Mouse (Mus musculus) heart, postnatal 0 days (tissue): ENCODE measurements around the gene Plscr3. TPM values are rescaled to one million over a fixed set of nuclear protein-coding genes. Genes with fewer than 3 reads are reported as not detected.

Experiments
- ATAC-seq: fragments of 200-750 bp; cut with Nextera tagmentation; 2 replicates; pipeline ENCODE4 v1.8.0; 2017; ENCODE audit warnings: low read depth, moderate number of reproducible peaks, moderate library complexity; ENCODE audit not compliant: insufficient read depth
- DNase-seq: peaks from one replicate; pipeline ENCODE4 v3.0.0-alpha.2; 2016; ENCODE audit warnings: low spot score
- H3K27ac ChIP-seq: fragments of 300-500 bp; sonication (generic); 2 replicates; pipeline ENCODE4 v1.5.1; 2014; ENCODE audit warnings: low read depth, mild to moderate bottlenecking
- H3K27me3 ChIP-seq: fragments of 300-500 bp; sonication (generic); 2 replicates; pipeline ENCODE4 v1.6.1; 2014; ENCODE audit warnings: low read length, mixed read lengths; ENCODE audit not compliant: control insufficient read depth, insufficient read depth
- H3K36me3 ChIP-seq: fragments of 300-500 bp; sonication (generic); replicated peaks from 2 replicates; pipeline ENCODE4 v1.6.1; 2014; ENCODE audit warnings: low read length, mixed read lengths; ENCODE audit not compliant: control insufficient read depth, insufficient read depth
- H3K4me1 ChIP-seq: fragments of 300-500 bp; sonication (generic); 2 replicates; pipeline ENCODE4 v1.6.1; 2014; ENCODE audit warnings: antibody characterized with exemption; ENCODE audit not compliant: control insufficient read depth, insufficient read depth
- H3K4me2 ChIP-seq: fragments of 300-500 bp; sonication (generic); 2 replicates; pipeline ENCODE4 v1.6.1; 2014; ENCODE audit warnings: low read depth, mild to moderate bottlenecking, low read length, moderate library complexity
- H3K4me3 ChIP-seq: fragments of 300-500 bp; sonication (generic); 2 replicates; pipeline ENCODE4 v1.5.1; 2014; ENCODE audit warnings: low read depth, low read length
- H3K9ac ChIP-seq: fragments of 300-500 bp; sonication (generic); replicated peaks from 2 replicates; pipeline ENCODE4 v1.6.1; 2014; ENCODE audit warnings: low read depth, low read length, mixed read lengths
- H3K9me3 ChIP-seq: fragments of 300-500 bp; sonication (generic); replicated peaks from 2 replicates; pipeline ENCODE4 v1.6.1; 2016; ENCODE audit warnings: low read length; ENCODE audit not compliant: control insufficient read depth
- CTCF ChIP-seq: IDR thresholded peaks from 2 replicates; pipeline ENCODE4 v1.5.1; 2016; ENCODE audit warnings: antibody characterized with exemption, control low read depth, low read depth
- EP300 ChIP-seq: IDR thresholded peaks from 2 replicates; pipeline ENCODE4 v1.6.1; 2016; ENCODE audit warnings: antibody characterized with exemption, low read depth
- WGBS: fragments of 180-500 bp; shearing (Covaris S2); extraction: QIAGEN DNeasy Blood & Tissue Kit; methylation state at CpG from one replicate; pipeline ENCODE4 v1.1.7; 2014; 5-methylcytosine and 5-hydroxymethylcytosine counted together
- polyA plus RNA-seq: library from polyadenylated mRNA; unstranded; fragments of >200 nt; fragmentation: Nextera tagmentation; extraction: Ambion mirVana; gene quantifications from 2 replicates; pipeline ENCODE4 v1.2.1, GENCODE M21; 2015
- total RNA-seq: library from RNA; depleted of rRNA; stranded (reverse); fragments of >200 nt; gene quantifications from 2 replicates; pipeline ENCODE4 v1.2.3, GENCODE M21; 2014; ENCODE audit warnings: low replicate concordance; rRNA removed

Plscr3 gene
- total RNA-seq (50.9 and 64.0 TPM in 2 replicates), polyA plus RNA-seq (60.5 and 62.3 TPM in 2 replicates)

DNA sequence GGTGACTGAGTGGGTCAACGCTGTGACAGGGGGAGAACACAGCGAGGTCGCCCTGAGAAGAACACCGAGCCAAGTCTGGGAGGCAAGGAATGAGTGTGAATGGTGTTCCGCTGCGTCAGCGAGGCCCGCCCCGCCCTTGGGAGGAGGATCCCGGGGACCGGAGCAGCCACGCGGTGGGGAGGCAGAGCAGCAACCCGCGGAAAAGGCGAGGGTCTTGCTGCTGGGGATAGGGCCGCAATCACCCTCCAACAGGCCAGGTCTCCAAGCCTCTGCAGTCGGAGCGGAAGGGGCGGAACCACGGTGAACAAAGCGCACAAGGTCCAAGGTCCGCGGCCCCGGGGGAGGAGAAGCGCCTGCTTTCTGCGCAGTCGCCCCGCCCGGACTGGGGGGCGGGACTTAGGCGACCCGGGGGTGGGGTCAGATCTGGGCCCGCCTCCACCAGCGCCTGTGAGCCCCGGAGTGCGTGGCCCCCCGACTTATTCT, at the start of gene Plscr3:
Gene Plscr3, plus strand, starts transcription at position 179 of the 483 bp plus-strand sequence.
- Histone ChIP-seq H3K4me2 (peak within 1 kb of the TSS; percentile 63), H3K4me1 (peaks cover 20% of the 10 kb centered on the region; the same call in 1 of the 2 replicates), H3K27ac (peak within 1 kb of the TSS; percentile 90), H3K36me3 (peaks cover 31% of the 10 kb centered on the region), H3K27me3 (no peaks in the 10 kb centered on the region), H3K9ac (peak within 1 kb of the TSS; percentile 77), H3K4me3 (peak within 1 kb of the TSS; percentile 79), H3K9me3 (no peaks in the 10 kb centered on the region)
- ATAC-seq, result peak; percentile 95
- DNase-seq, result peak; percentile 95
- 0% methylated on average over 37 of the region's 38 CpGs for WGBS
- no peak for TF ChIP-seq EP300
- TF ChIP-seq CTCF, result no peak

DNA sequence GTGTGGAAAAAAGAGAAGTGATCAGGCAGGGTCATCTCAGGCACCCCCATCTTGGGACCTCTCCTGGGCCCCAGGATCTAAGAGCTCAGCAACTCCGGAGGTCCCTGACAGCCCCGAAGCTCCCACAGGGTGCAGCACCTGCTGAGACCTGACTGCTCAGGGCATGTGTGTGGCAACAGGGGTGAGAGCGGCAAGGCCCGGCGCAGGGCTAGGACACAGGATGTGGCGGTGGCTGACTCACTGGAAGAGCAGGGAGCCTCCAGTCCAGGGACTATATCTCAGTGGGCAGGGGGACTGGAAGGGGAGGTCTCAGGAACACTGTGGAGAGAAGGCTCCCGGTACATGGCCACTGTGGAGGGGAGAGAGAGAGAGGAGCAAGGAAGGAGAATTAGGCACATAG, 48.3 kb upstream of the Plscr3 start:
- no peak overlapping the region for H3K4me3 ChIP-seq
- H3K36me3 ChIP-seq, result no peaks in the 10 kb centered on the region
- H3K9ac ChIP-seq, result no peak overlapping the region
- DNase-seq, result no peak
- peaks cover 32% of the 10 kb centered on the region for H3K4me1 ChIP-seq
- 77% methylated on average over 7 of the region's 7 CpGs for WGBS
- H3K27ac ChIP-seq, result no peak overlapping the region
- peaks cover 19% of the 10 kb centered on the region for H3K27me3 ChIP-seq
- no peaks in the 10 kb centered on the region for H3K9me3 ChIP-seq
- H3K4me2 ChIP-seq, result no peak overlapping the region
- no peak for ATAC-seq
- TF ChIP-seq EP300 (no peak), CTCF (no peak)

DNA sequence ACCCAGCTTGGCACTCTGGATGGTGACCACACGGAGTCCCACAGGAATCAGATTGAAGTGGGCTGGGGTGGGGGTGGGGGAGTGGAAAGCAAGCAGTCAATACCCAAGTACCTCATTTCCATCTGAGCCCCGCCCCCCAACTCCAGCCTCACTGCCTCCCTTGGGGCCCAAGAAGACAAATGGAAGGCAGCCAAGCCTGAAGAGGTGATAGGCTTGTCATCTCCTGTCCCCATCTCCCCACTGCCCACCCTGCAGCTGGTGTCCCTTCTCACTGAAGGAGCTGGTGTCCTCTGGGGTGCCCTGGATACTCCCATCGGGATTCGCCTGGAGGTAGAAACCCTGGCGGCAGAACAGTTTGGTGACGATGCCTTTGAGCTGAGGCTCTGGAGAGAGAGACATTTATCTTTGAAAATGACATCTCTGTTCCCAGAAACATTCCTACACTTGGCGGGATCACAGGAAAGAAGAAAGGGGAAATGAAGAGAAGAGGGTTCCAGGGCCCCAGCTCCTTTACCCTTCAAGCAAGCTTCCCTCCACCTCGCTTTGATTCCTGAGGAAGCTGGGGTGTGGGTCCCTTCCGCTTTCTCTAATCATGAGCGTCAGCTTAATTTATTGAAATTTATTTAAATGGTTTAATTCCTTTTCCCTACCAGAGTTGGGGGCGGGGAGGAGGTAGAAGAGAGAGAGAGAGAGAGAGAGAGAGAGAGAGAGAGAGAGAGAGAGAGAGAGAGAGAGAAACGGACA, 46.6 kb upstream of the Plscr3 start:
- Histone ChIP-seq H3K4me3 (no peak overlapping the region), H3K36me3 (no peaks in the 10 kb centered on the region), H3K9me3 (no peaks in the 10 kb centered on the region), H3K27ac (no peak overlapping the region), H3K27me3 (peaks cover 19% of the 10 kb centered on the region), H3K9ac (no peak overlapping the region), H3K4me2 (0 out of 2 replicates have a peak overlapping the region, but pooled peaks have one; percentile 84), H3K4me1 (peaks cover 40% of the 10 kb centered on the region)
- no peak for DNase-seq
- ATAC-seq, result no peak
- TF ChIP-seq CTCF, result no peak
- no peak for TF ChIP-seq EP300
- 38% methylated on average over 11 of the region's 12 CpGs for WGBS

DNA sequence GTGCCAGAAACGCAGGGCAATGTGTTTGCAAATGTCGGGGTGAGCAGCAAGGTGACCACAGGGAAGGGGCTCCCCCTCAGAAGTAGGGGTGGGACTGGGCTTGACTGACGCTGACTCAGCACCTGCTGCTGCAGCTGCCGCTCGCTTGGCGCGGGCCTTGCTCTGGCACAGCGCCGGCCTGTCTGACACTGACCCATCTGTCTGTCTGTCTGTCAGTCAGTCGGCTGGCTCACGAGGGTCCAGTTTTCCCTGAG, 46.1 kb upstream of the Plscr3 start:
- H3K9me3 ChIP-seq, result no peaks in the 10 kb centered on the region
- no peak for DNase-seq
- no peak for TF ChIP-seq CTCF
- TF ChIP-seq EP300, result no peak
- peak overlapping the region; percentile 84 for H3K4me2 ChIP-seq
- no peak overlapping the region for H3K27ac ChIP-seq
- ATAC-seq, result no peak
- peak overlapping the region; percentile 57; the same call in 1 of the 2 replicates for H3K4me3 ChIP-seq
- peaks cover 24% of the 10 kb centered on the region for H3K27me3 ChIP-seq
- no peak overlapping the region for H3K9ac ChIP-seq
- H3K36me3 ChIP-seq, result no peaks in the 10 kb centered on the region
- peaks cover 43% of the 10 kb centered on the region for H3K4me1 ChIP-seq
- 7% methylated on average over 11 of the region's 11 CpGs for WGBS

DNA sequence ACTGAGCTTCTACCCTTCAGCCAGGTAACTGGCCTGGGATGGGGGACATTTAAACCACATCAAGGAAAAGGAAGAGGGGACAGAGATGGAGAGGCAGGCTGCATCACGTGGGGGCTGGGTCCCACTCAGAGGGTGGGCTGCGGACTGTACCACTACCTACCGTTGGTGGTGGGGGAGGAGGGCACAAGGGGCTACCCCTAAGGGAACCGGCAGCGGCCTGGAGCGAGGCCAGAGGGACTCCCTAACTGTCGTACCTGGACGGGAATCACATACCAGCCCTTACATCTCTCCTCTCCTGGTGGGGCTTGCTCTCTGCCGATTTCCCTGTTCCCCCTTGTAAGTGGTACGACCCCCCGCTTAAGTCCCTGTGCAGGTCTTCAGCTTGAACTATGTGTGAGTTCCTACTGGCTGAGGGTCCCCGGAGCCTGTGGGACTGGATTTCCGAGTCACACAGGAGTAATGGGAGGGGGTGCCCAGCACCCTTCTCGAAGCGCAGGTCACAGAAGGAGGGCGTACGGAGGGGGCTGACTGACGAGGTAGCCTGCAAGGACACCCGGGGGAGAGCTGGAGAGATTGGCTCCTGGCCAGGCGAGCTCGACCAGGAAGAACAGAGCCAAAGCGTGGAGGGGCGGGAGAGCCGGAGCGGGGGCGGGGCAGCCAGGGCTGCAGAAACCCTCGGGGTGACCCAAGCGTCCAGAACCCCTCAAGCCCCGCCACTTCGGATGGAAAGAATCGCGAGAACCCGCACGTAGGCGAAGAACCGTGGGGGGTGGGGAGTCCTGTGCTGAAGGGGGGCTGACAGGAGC, 45.6 kb upstream of the Plscr3 start:
- Histone ChIP-seq H3K9ac (peak overlapping the region; percentile 38; the same call in 1 of the 2 replicates), H3K36me3 (no peaks in the 10 kb centered on the region), H3K27me3 (peaks cover 29% of the 10 kb centered on the region), H3K9me3 (no peaks in the 10 kb centered on the region), H3K4me3 (peak overlapping the region; percentile 57), H3K4me2 (peak overlapping the region; percentile 84), H3K27ac (no peak overlapping the region), H3K4me1 (peaks cover 43% of the 10 kb centered on the region)
- TF ChIP-seq CTCF (no peak), EP300 (no peak)
- DNase-seq (peak; percentile 60), ATAC-seq (peak; percentile 28; the same call in 1 of the 2 replicates)
- under 1% methylated on average over 36 of the region's 36 CpGs for WGBS
